Mouse (Mus musculus) B cell, adult 2 months (primary cell): ENCODE measurements around the gene Ppp2ca.
"Not testable (repeated sequence)": the region's sequence is repeated elsewhere in the genome, so short reads cannot be mapped to it uniquely, and the experiment has no call there.

Experiments used
- DNase-seq, 2 experiments: peaks; one replicate each; pipeline ENCODE4 v3.0.0; 2022

Gene Ppp2ca

DNA sequence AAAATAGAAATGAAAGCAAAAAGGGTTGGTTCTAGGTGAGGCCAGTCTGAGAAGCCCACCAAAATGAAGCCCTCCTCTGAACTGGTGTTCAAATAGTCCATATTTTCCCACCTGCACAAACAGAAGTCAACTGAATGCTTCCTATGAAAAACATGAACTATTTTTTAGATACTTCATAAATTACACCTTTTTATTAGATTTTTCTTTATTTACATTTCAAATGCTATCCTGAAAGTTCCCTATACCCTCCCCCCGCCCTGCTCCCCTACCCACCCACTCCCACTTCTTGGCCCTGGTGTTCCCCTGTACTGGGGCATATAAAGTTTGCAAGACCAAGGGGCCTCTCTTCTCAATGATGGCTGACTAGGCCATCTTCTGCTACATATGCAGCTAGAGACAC, 46.9 kb downstream of the Ppp2ca start, which contains the start of gene Olfr1373:
TSS of gene Olfr1373 (minus strand) at position 101 of the 400 bp plus-strand sequence.
- not testable (repeated sequence) for DNase-seq

- peak in 1 of 2 experiments; percentile 15 for DNase-seq
Measured at GRCm38 (mm10) chr11:52163926-52164325, 65.4 kb downstream of the Ppp2ca start.

DNA sequence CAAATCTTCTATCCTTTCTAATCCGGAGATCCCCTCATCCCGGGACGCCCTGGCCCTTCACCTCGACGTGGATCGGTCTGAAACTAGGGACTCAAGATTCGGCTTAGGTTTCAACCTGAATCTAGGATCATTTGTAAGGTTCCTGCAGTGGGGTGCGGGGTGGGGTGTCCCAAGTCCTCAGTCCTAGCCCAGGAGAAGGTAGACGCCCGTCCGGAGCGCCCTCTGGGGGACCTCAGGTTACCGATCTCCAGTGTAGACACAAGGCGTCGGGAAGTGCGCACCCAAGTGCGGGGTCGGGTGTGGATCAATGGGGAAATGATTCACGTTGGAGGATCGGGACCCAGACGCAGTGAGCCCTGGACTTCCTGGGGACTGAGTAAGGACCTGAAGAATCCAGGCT, 68.6 kb downstream of the Ppp2ca start:
- DNase-seq = peak; percentile 33 to 37

DNA sequence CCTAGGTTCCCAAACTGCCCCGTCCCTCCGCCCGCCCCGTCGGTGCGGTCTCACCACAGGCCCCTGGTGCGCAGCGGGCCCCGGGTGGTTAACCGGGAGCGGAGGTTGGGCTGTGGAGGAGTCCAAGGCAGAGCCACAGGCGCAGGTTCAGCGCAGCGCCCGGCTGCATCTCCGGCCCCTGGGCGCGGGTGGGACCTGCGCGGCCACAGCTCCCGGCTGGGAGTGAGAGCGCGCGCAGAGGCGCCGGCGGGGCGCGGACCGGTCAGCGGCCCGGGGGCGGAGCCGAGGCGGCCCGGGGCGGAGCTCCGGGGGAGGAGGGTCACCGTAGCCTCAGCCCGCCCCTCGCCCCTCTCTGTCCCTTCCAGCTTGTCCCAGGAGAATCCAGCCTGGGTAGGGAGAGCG, 69.4 kb downstream of the Ppp2ca start:
- peak; percentile 10 to 16 for DNase-seq

DNA sequence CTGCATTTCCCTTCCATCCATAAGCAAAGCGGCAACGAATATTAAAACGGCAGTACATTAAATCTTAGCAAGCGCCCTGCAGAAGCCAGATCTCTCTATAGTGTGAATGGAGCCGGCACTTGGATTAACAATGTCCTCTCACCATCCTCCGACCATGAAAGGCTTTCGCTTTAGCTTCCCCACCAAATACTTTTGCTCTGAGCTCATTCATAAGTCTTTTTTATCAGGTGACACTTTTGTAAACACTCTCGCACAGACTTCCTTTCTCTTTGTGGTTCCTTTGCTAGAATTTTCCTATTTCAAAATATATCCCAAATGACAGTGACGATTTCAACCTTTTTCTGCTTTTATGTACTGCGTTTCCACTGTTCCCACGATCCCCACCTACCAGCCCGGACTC, 70.0 kb downstream of the Ppp2ca start:
- DNase-seq = peak in 1 of 2 experiments; percentile 2
